Mouse (Mus musculus): ENCODE data around the gene Tdrd7. TPM values are rescaled to one million over a fixed set of nuclear protein-coding genes. Genes with fewer than 3 reads are reported as not detected.

Gene Tdrd7
- polyA plus RNA-seq, 1 experiment from 2014 or later: 32.6 TPM

GRCm38 (mm10) chr4:46053323-46054107 lies 88.4 kb downstream of the Tdrd7 start:
- ATAC-seq (ENCODE audit: low FRiP score): no peak
- no peak overlapping the region for H3K9ac ChIP-seq
- H3K27me3 ChIP-seq (ENCODE audit: control insufficient read depth, insufficient read depth, low read length): no peaks in the 10 kb centered on the region
- no peaks in the 10 kb centered on the region for H3K4me1 ChIP-seq (replicated peaks; ENCODE audit: control insufficient read depth, insufficient read depth, low read length)
- H3K9me3 ChIP-seq (ENCODE audit: control insufficient read depth, low read length): peaks cover 5% of the 10 kb centered on the region
- H3K4me3 ChIP-seq (replicated peaks; ENCODE audit: low read length): no peak overlapping the region
- H3K27ac ChIP-seq: no peak overlapping the region
- no peak overlapping the region for H3K4me2 ChIP-seq (replicated peaks)
- DNase-seq (ENCODE audit: low spot score): no peak
- WGBS: 90% methylated on average over 9 of the region's 9 CpGs
- no peaks in the 10 kb centered on the region for H3K36me3 ChIP-seq (replicated peaks; ENCODE audit: control insufficient read depth, insufficient read depth)

DNA sequence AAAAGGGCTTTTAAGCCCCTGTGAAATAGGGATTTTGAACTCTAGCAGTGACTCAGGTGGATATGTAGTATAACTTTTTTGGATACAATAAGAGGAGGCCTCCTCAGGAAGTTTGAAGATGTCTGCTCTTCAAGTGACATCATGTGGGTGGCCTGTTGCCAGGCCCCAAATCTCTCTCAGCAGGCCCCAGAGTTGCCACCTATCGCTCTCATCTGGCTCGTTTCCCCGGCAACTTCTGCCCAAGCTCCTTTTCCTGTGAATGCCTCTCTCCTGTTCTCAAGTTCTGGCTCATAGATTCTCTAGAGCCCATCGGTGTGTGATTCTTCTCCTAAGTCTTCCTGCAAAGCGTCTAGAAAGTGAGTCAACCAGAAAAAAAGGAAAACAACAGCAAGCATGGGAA lies 91.0 kb downstream of the Tdrd7 start:
- WGBS: 84% methylated on average over 5 of the region's 5 CpGs
- H3K9me3 ChIP-seq (ENCODE audit: control insufficient read depth, low read length): peaks cover 5% of the 10 kb centered on the region
- no peak overlapping the region for H3K9ac ChIP-seq
- no peak overlapping the region for H3K27ac ChIP-seq
- no peaks in the 10 kb centered on the region for H3K4me1 ChIP-seq (replicated peaks; ENCODE audit: control insufficient read depth, insufficient read depth, low read length)
- H3K36me3 ChIP-seq (replicated peaks; ENCODE audit: control insufficient read depth, insufficient read depth): no peaks in the 10 kb centered on the region
- ATAC-seq (ENCODE audit: low FRiP score) (no peak), DNase-seq (ENCODE audit: low spot score) (no peak)
- no peaks in the 10 kb centered on the region for H3K27me3 ChIP-seq (ENCODE audit: control insufficient read depth, insufficient read depth, low read length)
- H3K4me2 ChIP-seq (replicated peaks): no peak overlapping the region
- H3K4me3 ChIP-seq (replicated peaks; ENCODE audit: low read length): no peak overlapping the region

GRCm38 (mm10) chr4:46061259-46061962 lies 96.3 kb downstream of the Tdrd7 start:
- H3K4me1 ChIP-seq (replicated peaks; ENCODE audit: control insufficient read depth, insufficient read depth, low read length): no peaks in the 10 kb centered on the region
- H3K9ac ChIP-seq: no peak overlapping the region
- no peak for DNase-seq (ENCODE audit: low spot score)
- no peak overlapping the region for H3K4me2 ChIP-seq (replicated peaks)
- WGBS: 70% methylated on average over 12 of the region's 12 CpGs
- H3K36me3 ChIP-seq (replicated peaks; ENCODE audit: control insufficient read depth, insufficient read depth): no peaks in the 10 kb centered on the region
- no peak overlapping the region for H3K27ac ChIP-seq
- H3K9me3 ChIP-seq (ENCODE audit: control insufficient read depth, low read length): peaks cover 5% of the 10 kb centered on the region
- H3K4me3 ChIP-seq (replicated peaks; ENCODE audit: low read length): no peak overlapping the region
- ATAC-seq (ENCODE audit: low FRiP score): no peak
- no peaks in the 10 kb centered on the region for H3K27me3 ChIP-seq (ENCODE audit: control insufficient read depth, insufficient read depth, low read length)

- no peaks in the 10 kb centered on the region for H3K4me1 ChIP-seq (replicated peaks; ENCODE audit: control insufficient read depth, insufficient read depth, low read length)
- WGBS: 84% methylated on average over 4 of the region's 4 CpGs
Observed at GRCm38 (mm10) chr4:46063841-46064240, 98.7 kb downstream of the Tdrd7 start.

DNA sequence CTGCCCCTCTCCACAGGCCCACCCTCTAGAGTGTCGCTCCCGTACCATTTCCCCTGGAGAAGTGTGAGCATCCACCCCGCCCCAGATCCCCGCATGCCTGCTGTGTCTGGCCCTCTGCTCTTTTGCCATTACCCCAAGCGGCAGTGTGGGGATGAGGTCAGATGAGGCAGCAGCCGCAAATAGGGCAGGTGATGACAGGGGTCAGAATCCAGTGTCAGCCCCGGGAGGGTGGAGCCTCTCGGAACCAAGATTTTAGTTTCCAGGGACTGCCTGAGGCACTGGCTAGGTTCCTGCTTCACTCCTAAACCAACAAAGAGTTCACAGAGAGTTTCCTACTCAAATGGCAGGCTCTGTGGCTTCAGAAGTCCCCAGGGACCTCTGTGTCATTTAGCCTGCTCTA lies 99.1 kb downstream of the Tdrd7 start:
- Histone ChIP-seq H3K36me3 (replicated peaks; ENCODE audit: control insufficient read depth, insufficient read depth) (no peaks in the 10 kb centered on the region), H3K4me3 (replicated peaks; ENCODE audit: low read length) (no peak overlapping the region), H3K4me2 (replicated peaks) (no peak overlapping the region), H3K27me3 (ENCODE audit: control insufficient read depth, insufficient read depth, low read length) (no peaks in the 10 kb centered on the region), H3K4me1 (replicated peaks; ENCODE audit: control insufficient read depth, insufficient read depth, low read length) (no peaks in the 10 kb centered on the region), H3K27ac (no peak overlapping the region), H3K9me3 (ENCODE audit: control insufficient read depth, low read length) (no peaks in the 10 kb centered on the region), H3K9ac (no peak overlapping the region)
- DNase-seq (ENCODE audit: low spot score): no peak
- WGBS: 61% methylated on average over 8 of the region's 8 CpGs
- no peak for ATAC-seq (ENCODE audit: low FRiP score)

More at GRCm38 (mm10) chr4:46063841-46064240, 98.7 kb downstream of the Tdrd7 start:
- H3K27ac ChIP-seq: no peak overlapping the region
- H3K4me2 ChIP-seq (replicated peaks): no peak overlapping the region
- no peak for DNase-seq (ENCODE audit: low spot score)
- H3K9ac ChIP-seq: no peak overlapping the region
- no peaks in the 10 kb centered on the region for H3K9me3 ChIP-seq (ENCODE audit: control insufficient read depth, low read length)
- no peak overlapping the region for H3K4me3 ChIP-seq (replicated peaks; ENCODE audit: low read length)
- no peaks in the 10 kb centered on the region for H3K36me3 ChIP-seq (replicated peaks; ENCODE audit: control insufficient read depth, insufficient read depth)
- no peaks in the 10 kb centered on the region for H3K27me3 ChIP-seq (ENCODE audit: control insufficient read depth, insufficient read depth, low read length)
- ATAC-seq (ENCODE audit: low FRiP score): no peak

DNA sequence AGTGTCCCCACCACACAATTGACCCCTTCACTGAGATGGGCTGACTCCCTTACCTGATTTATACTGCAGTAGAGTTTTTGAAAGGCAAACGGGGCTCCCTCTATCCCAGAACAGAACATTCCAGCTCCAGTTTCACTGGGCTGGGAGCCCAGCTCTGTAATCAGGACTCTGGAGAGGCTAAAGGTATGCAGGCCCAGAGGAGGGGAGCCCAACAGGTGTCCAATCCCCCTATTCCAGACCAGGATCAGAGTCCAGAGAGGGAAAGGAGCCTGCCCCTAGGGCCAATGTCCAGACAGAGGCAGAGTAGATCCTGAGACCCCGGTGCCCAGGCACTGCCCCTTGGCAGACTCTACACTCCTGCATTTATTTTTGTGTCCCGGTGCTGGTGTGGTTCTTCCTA lies 99.8 kb downstream of the Tdrd7 start:
- H3K27me3 ChIP-seq (ENCODE audit: control insufficient read depth, insufficient read depth, low read length): no peaks in the 10 kb centered on the region
- WGBS: 83% methylated on average over 3 of the region's 3 CpGs
- ATAC-seq (ENCODE audit: low FRiP score): no peak
- no peak overlapping the region for H3K9ac ChIP-seq
- no peak overlapping the region for H3K4me3 ChIP-seq (replicated peaks; ENCODE audit: low read length)
- no peaks in the 10 kb centered on the region for H3K4me1 ChIP-seq (replicated peaks; ENCODE audit: control insufficient read depth, insufficient read depth, low read length)
- no peaks in the 10 kb centered on the region for H3K36me3 ChIP-seq (replicated peaks; ENCODE audit: control insufficient read depth, insufficient read depth)
- H3K27ac ChIP-seq: no peak overlapping the region
- H3K9me3 ChIP-seq (ENCODE audit: control insufficient read depth, low read length): no peaks in the 10 kb centered on the region
- H3K4me2 ChIP-seq (replicated peaks): no peak overlapping the region
- no peak for DNase-seq (ENCODE audit: low spot score)

DNA sequence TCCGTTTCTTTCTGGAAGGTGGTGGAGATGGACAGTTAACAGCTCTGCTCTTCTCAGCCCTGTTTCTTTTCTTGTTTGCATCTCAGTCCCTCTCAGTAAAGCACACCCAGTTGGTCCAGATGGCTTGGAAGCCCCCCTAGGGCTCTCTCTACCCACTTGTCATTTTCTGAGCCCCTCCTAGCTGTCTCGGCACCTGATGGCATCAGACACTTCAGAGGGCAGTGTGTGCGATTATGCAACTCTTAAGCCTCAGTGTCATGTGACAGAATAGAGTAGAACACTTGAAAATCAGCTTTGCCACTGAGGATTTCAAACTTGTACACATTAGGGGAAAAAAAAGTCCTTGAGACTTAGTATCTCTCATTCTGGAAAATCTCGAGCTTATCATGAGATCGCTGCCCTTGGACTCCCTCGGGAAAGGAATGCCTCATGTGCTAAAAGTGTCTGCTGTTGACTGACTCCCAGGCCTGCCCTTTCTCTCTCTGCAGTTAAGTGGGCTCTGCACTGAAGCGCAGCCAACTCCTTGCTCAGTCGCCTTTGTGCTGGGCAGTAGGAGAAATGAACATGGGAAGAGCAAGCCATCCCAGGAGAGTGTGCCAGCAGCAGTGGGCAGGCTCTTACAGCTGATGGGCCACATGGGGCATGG lies 100.7 kb downstream of the Tdrd7 start:
- Histone ChIP-seq H3K4me3 (replicated peaks; ENCODE audit: low read length) (no peak overlapping the region), H3K27ac (no peak overlapping the region), H3K36me3 (replicated peaks; ENCODE audit: control insufficient read depth, insufficient read depth) (no peaks in the 10 kb centered on the region), H3K9me3 (ENCODE audit: control insufficient read depth, low read length) (no peaks in the 10 kb centered on the region), H3K4me2 (replicated peaks) (no peak overlapping the region), H3K9ac (no peak overlapping the region), H3K4me1 (replicated peaks; ENCODE audit: control insufficient read depth, insufficient read depth, low read length) (no peaks in the 10 kb centered on the region), H3K27me3 (ENCODE audit: control insufficient read depth, insufficient read depth, low read length) (no peaks in the 10 kb centered on the region)
- ATAC-seq (ENCODE audit: low FRiP score): no peak
- 75% methylated on average over 8 of the region's 8 CpGs for WGBS
- no peak for DNase-seq (ENCODE audit: low spot score)

DNA sequence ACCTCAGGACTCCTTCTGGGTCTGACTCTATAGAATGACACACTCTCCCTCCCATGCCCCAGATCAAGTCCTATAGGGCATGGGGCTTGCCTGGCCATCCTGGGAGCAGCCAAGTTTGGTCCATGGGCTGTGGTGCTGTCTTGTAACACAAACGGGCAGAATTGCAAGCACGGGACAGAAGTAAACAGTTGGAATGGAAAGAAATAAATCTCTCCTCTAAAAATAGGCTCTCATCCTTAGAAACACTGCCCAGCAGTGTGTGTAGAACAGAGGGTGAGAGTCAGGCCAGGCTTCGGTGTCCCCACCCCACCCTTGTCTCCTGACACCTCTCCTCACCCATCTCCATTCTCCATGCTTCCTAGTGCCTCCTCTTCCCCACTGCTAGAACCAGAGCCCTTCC lies 102.9 kb downstream of the Tdrd7 start:
- no peaks in the 10 kb centered on the region for H3K36me3 ChIP-seq (replicated peaks; ENCODE audit: control insufficient read depth, insufficient read depth)
- H3K9me3 ChIP-seq (ENCODE audit: control insufficient read depth, low read length): no peaks in the 10 kb centered on the region
- ATAC-seq (ENCODE audit: low FRiP score) (no peak), DNase-seq (ENCODE audit: low spot score) (no peak)
- H3K4me1 ChIP-seq (replicated peaks; ENCODE audit: control insufficient read depth, insufficient read depth, low read length): no peaks in the 10 kb centered on the region
- H3K4me2 ChIP-seq (replicated peaks): no peak overlapping the region
- H3K9ac ChIP-seq: no peak overlapping the region
- no peaks in the 10 kb centered on the region for H3K27me3 ChIP-seq (ENCODE audit: control insufficient read depth, insufficient read depth, low read length)
- no peak overlapping the region for H3K4me3 ChIP-seq (replicated peaks; ENCODE audit: low read length)
- no peak overlapping the region for H3K27ac ChIP-seq
- 93% methylated on average over 3 of the region's 3 CpGs for WGBS

DNA sequence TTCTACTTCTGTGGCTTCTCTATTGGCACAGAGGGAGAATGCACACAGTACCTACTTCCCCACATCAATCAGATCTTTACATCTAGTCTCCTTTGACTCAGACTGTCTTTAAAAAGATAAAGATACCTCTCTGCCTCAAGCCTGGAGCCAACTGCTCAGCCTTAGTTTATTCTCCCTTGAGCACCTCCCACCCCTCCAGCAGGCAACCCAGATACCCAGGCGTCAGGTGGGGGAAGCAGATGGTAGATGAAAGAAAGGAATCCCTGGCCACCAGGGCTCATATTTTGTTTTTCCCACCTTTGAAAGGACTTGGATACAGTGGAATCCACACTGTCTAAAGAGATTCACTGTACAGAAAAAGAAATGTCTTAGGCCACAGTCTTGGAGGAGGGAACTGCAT lies 103.4 kb downstream of the Tdrd7 start:
- H3K27me3 ChIP-seq (ENCODE audit: control insufficient read depth, insufficient read depth, low read length): no peaks in the 10 kb centered on the region
- H3K4me1 ChIP-seq (replicated peaks; ENCODE audit: control insufficient read depth, insufficient read depth, low read length): no peaks in the 10 kb centered on the region
- H3K36me3 ChIP-seq (replicated peaks; ENCODE audit: control insufficient read depth, insufficient read depth): no peaks in the 10 kb centered on the region
- H3K4me2 ChIP-seq (replicated peaks): no peak overlapping the region
- no peak for DNase-seq (ENCODE audit: low spot score)
- H3K4me3 ChIP-seq (replicated peaks; ENCODE audit: low read length): no peak overlapping the region
- H3K9me3 ChIP-seq (ENCODE audit: control insufficient read depth, low read length): no peaks in the 10 kb centered on the region
- no peak overlapping the region for H3K9ac ChIP-seq
- no peak for ATAC-seq (ENCODE audit: low FRiP score)
- no peak overlapping the region for H3K27ac ChIP-seq
- 32% methylated on average over 1 of the region's 1 CpGs for WGBS
